16 mouse cellular contexts compared by ENCODE assay signal in the genomic region with DNA sequence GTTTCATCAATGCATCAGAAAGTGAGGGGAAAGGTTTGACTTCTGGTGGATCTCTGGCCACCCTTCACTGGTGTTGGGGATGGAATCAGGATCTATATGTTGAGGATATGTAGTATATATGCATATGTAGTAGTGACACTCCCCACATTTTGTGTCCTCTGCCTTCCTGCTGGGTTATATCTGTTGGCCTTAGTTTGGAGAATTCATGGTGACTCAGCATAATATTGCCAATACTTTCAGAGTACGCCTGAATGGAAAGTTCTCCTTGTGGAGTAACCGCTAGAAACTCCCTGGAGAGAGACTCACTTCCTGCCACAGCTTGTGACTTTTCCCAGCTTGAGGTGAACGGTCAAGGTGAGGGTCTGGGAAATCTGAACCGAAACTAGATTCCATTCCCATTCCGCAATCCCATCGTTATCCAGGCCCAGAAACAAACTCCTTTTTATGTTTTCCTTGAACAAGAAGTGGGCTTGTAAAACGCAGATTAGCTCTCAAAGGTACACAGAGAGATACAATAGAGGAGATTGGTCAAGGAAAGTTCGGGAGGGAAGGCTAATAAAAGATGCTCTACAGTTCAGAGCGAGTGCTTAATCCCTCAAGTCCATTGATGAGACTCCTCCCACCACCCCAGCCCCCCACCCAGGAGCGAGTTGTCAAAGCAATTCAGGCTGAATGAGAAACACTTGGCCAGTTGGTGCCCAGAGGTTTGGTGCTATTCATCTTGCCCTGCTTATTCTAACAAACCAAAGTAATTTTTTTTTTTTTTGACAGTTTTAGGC. TPM values are rescaled to one million over a fixed set of nuclear protein-coding genes. Genes with fewer than 3 reads are reported as not detected.
DNase-seq lines count a peak whose midpoint lies in the region; ATAC-seq and TF ChIP-seq lines count a peak whose summit lies in the region.
"Had no signal": no experiment of that assay in that cellular context is flagged by ENCODE, and none has a peak within 500 bp of the region (broad histone marks: within the 10 kb centered on the region; RNA-seq: fewer than 3 reads in every experiment).

No protein-coding gene starts in this region.

- H3K4me2 ChIP-seq in limb, embryonic 12.5 days = no peak overlapping the region
- peak overlapping the region; percentile 21 for H3K4me2 ChIP-seq in midbrain, embryonic 13.5 days (replicated peaks)
- H3K4me2 ChIP-seq: liver, embryonic 15.5 days had no signal

- H3K9me3 ChIP-seq in limb, embryonic 12.5 days = no peaks in the 10 kb centered on the region
- no peaks in the 10 kb centered on the region for H3K9me3 ChIP-seq in limb, embryonic 10.5 days (replicated peaks)
- H3K9me3 ChIP-seq in midbrain, embryonic 13.5 days = no peaks in the 10 kb centered on the region
- H3K9me3 ChIP-seq: G1E; heart, embryonic 10.5 days; hindbrain, embryonic 10.5 days; liver, embryonic 15.5 days had no signal

- no peak overlapping the region for H3K4me3 ChIP-seq in limb, embryonic 12.5 days (replicated peaks)
- no peak overlapping the region for H3K4me3 ChIP-seq in limb, embryonic 10.5 days
- H3K4me3 ChIP-seq in brown adipose tissue, adult 24 weeks (ENCODE audit: insufficient read depth, low read depth, low read length) = peak overlapping the region; percentile 34
- no peak overlapping the region for H3K4me3 ChIP-seq in midbrain, embryonic 13.5 days (replicated peaks)
- no peak overlapping the region for H3K4me3 ChIP-seq in layer of hippocampus, adult 2 months
- H3K4me3 ChIP-seq: heart, embryonic 10.5 days; hindbrain, embryonic 10.5 days; liver, embryonic 15.5 days had no signal

- no peak overlapping the region for H3K27ac ChIP-seq in limb, embryonic 12.5 days
- H3K27ac ChIP-seq in limb, embryonic 10.5 days = no peak overlapping the region
- H3K27ac ChIP-seq in brown adipose tissue, adult 24 weeks (replicated peaks; ENCODE audit: low read depth, low read length) = peak overlapping the region; percentile 90
- no peak overlapping the region for H3K27ac ChIP-seq in midbrain, embryonic 13.5 days
- H3K27ac ChIP-seq in layer of hippocampus, adult 2 months = no peak overlapping the region
- H3K27ac ChIP-seq: heart, embryonic 10.5 days; hindbrain, embryonic 10.5 days; liver, embryonic 15.5 days; macrophage had no signal

- no peaks in the 10 kb centered on the region for H3K36me3 ChIP-seq in limb, embryonic 12.5 days
- H3K36me3 ChIP-seq in limb, embryonic 10.5 days = no peaks in the 10 kb centered on the region
- H3K36me3 ChIP-seq in midbrain, embryonic 13.5 days = no peaks in the 10 kb centered on the region
- H3K36me3 ChIP-seq: G1E; heart, embryonic 10.5 days; hindbrain, embryonic 10.5 days; liver, embryonic 15.5 days had no signal

- 30% methylated on average over 10 of the region's 10 CpGs for WGBS in limb, embryonic 12.5 days
- WGBS in limb, embryonic 10.5 days = 40% methylated on average over 10 of the region's 10 CpGs
- WGBS in midbrain, embryonic 13.5 days = 14% methylated on average over 10 of the region's 10 CpGs

- peak; percentile 13 for DNase-seq in adrenal gland, postnatal 10 days
- DNase-seq in adrenal gland, postnatal 36 days = no peak
- no peak for DNase-seq in limb, embryonic 10.5 days (ENCODE audit: low spot score)
- no peak for DNase-seq in layer of hippocampus, adult 2 months (ENCODE audit: low spot score in 2 of 2)
- no peak for DNase-seq in spleen, postnatal 4 days (ENCODE audit: low spot score in 2 of 2)
- DNase-seq: kidney, adult 9 months had no signal

- TF ChIP-seq CTCF in layer of hippocampus, adult 2 months (conservative IDR thresholded peaks at IDR 0.05) = no peak

- ATAC-seq in limb, embryonic 12.5 days (ENCODE audit: insufficient number of reproducible peaks, insufficient read depth, low FRiP score, low TSS enrichment, low read depth) = no peak
- peak; percentile 77 for ATAC-seq in midbrain, embryonic 13.5 days

- H3K4me1 ChIP-seq in limb, embryonic 12.5 days (replicated peaks) = peaks cover 9% of the 10 kb centered on the region; the same call in 1 of the 2 replicates
- peaks cover 7% of the 10 kb centered on the region for H3K4me1 ChIP-seq in limb, embryonic 10.5 days
- H3K4me1 ChIP-seq in brown adipose tissue, adult 24 weeks (ENCODE audit: control insufficient read depth, insufficient read depth, insufficient read length, low read length) = no peaks in the 10 kb centered on the region
- peaks cover 5% of the 10 kb centered on the region; the same call in 1 of the 2 replicates for H3K4me1 ChIP-seq in midbrain, embryonic 13.5 days (replicated peaks)
- H3K4me1 ChIP-seq: heart, embryonic 10.5 days; hindbrain, embryonic 10.5 days; liver, embryonic 15.5 days had no signal

- 0 out of 2 replicates have a peak overlapping the region, but pooled peaks have one; percentile 4 for H3K9ac ChIP-seq in limb, embryonic 12.5 days (replicated peaks)
- H3K9ac ChIP-seq in midbrain, embryonic 13.5 days (replicated peaks) = no peak overlapping the region
- H3K9ac ChIP-seq: liver, embryonic 15.5 days had no signal

- no peaks in the 10 kb centered on the region for H3K27me3 ChIP-seq in limb, embryonic 12.5 days
- no peaks in the 10 kb centered on the region for H3K27me3 ChIP-seq in limb, embryonic 10.5 days (ENCODE audit: low read depth, poor library complexity, severe bottlenecking)
- no peaks in the 10 kb centered on the region for H3K27me3 ChIP-seq in midbrain, embryonic 13.5 days
- H3K27me3 ChIP-seq: liver, embryonic 15.5 days had no signal

RNA-seq across cellular contexts. Expression of a gene that starts 7.0 kb away (rescaled TPM):
- total RNA-seq in adrenal gland, postnatal 10 days (2021) = not detected
- total RNA-seq in adrenal gland, postnatal 36 days (2021) = not detected
- not detected in 2 replicates for polyA plus RNA-seq in limb, embryonic 12.5 days (2016; fragmentation: Nextera tagmentation; extraction: Ambion mirVana)
- polyA plus RNA-seq in limb, embryonic 10.5 days (2016; fragmentation: Nextera tagmentation; extraction: Ambion mirVana) = not detected in 2 replicates
- polyA plus RNA-seq in brown adipose tissue, adult 24 weeks (2012; ENCODE audit: insufficient read depth, insufficient read length, missing spikeins) = not detected in 2 replicates
- polyA plus RNA-seq in midbrain, embryonic 13.5 days (2015; fragmentation: Nextera tagmentation; extraction: Ambion mirVana) = not detected in 2 replicates
- total RNA-seq in layer of hippocampus, adult 2 months (2021) = not detected
- total RNA-seq: G1E; layer of hippocampus, adult 8-10 months; left cerebral cortex, postnatal 14 days had no signal
- polyA plus RNA-seq: G1E; heart, embryonic 10.5 days; hindbrain, embryonic 10.5 days; liver, embryonic 15.5 days; macrophage had no signal

RNA-seq across cellular contexts. Expression of a gene that starts 30.7 kb away (rescaled TPM):
- total RNA-seq in adrenal gland, postnatal 10 days (2021) = not detected
- not detected for total RNA-seq in adrenal gland, postnatal 36 days (2021)
- 10.6 and 11.2 TPM in 2 replicates for polyA plus RNA-seq in limb, embryonic 12.5 days (2016; fragmentation: Nextera tagmentation; extraction: Ambion mirVana)
- polyA plus RNA-seq in limb, embryonic 10.5 days (2016; fragmentation: Nextera tagmentation; extraction: Ambion mirVana) = 1.8 and 2.4 TPM in 2 replicates
- not detected in 2 replicates for polyA plus RNA-seq in brown adipose tissue, adult 24 weeks (2012; ENCODE audit: insufficient read depth, insufficient read length, missing spikeins)
- 1.3 and 1.7 TPM in 2 replicates for polyA plus RNA-seq in midbrain, embryonic 13.5 days (2015; fragmentation: Nextera tagmentation; extraction: Ambion mirVana)
- under 1 TPM in 1 of 2 experiments, not detected in 1; 0.91 TPM for total RNA-seq in layer of hippocampus, adult 2 months (2021)
- total RNA-seq: G1E; layer of hippocampus, adult 8-10 months; left cerebral cortex, postnatal 14 days had no signal
- polyA plus RNA-seq: G1E, macrophage had no signal

RNA-seq across cellular contexts. Expression of a gene that starts 49.5 kb away (rescaled TPM):
- not detected for total RNA-seq in adrenal gland, postnatal 10 days (2021)
- not detected for total RNA-seq in adrenal gland, postnatal 36 days (2021)
- 0.15 TPM in 1 of 2 replicates, not detected in the other for polyA plus RNA-seq in limb, embryonic 12.5 days (2016; fragmentation: Nextera tagmentation; extraction: Ambion mirVana)
- not detected in 2 replicates for polyA plus RNA-seq in limb, embryonic 10.5 days (2016; fragmentation: Nextera tagmentation; extraction: Ambion mirVana)
- not detected in 2 replicates for polyA plus RNA-seq in brown adipose tissue, adult 24 weeks (2012; ENCODE audit: insufficient read depth, insufficient read length, missing spikeins)
- polyA plus RNA-seq in midbrain, embryonic 13.5 days (2015; fragmentation: Nextera tagmentation; extraction: Ambion mirVana) = not detected in 2 replicates
- not detected for total RNA-seq in layer of hippocampus, adult 2 months (2021)
- total RNA-seq: layer of hippocampus, adult 8-10 months; left cerebral cortex, postnatal 14 days had no signal
- polyA plus RNA-seq: G1E; heart, embryonic 10.5 days; hindbrain, embryonic 10.5 days; liver, embryonic 15.5 days; macrophage had no signal

RNA-seq across cellular contexts. Expression of a gene that starts 49.6 kb away (rescaled TPM):
- not detected for total RNA-seq in adrenal gland, postnatal 10 days (2021)
- not detected for total RNA-seq in adrenal gland, postnatal 36 days (2021)
- 0.20 TPM in 1 of 2 replicates, not detected in the other for polyA plus RNA-seq in limb, embryonic 12.5 days (2016; fragmentation: Nextera tagmentation; extraction: Ambion mirVana)
- polyA plus RNA-seq in limb, embryonic 10.5 days (2016; fragmentation: Nextera tagmentation; extraction: Ambion mirVana) = not detected in 2 replicates
- polyA plus RNA-seq in brown adipose tissue, adult 24 weeks (2012; ENCODE audit: insufficient read depth, insufficient read length, missing spikeins) = not detected in 2 replicates
- not detected in 2 replicates for polyA plus RNA-seq in midbrain, embryonic 13.5 days (2015; fragmentation: Nextera tagmentation; extraction: Ambion mirVana)
- total RNA-seq in layer of hippocampus, adult 2 months (2021) = not detected
- total RNA-seq: layer of hippocampus, adult 8-10 months; left cerebral cortex, postnatal 14 days had no signal
- polyA plus RNA-seq: G1E; hindbrain, embryonic 10.5 days; liver, embryonic 15.5 days; macrophage had no signal
